Mouse (Mus musculus): ENCODE data around the gene Ifnl3. TPM values are rescaled to one million over a fixed set of nuclear protein-coding genes. Genes with fewer than 3 reads are reported as not detected.

Ifnl3 gene
- polyA plus RNA-seq, 1 experiment from 2014 or later = not detected

DNA sequence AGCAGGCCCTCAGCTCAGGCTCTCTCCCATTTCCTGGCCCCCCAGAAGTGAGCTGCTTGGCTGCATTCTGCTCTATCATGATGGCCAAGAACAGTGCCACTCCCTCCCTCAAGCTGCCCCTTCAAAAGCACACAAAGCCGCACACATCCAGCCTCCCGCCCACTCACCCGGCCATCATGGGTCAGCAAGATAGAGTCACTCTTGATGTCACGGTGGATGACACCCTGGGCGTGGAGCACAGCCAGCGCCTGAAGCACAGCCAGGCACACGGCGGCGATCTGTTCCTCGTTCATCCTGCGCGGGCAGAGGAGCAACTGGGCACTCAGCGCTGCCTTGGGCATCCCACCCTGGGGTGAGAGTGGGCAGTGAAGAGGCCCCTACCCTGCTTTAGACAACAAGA is 39.7 kb downstream of the Ifnl3 start:
- H3K27me3 ChIP-seq (ENCODE audit: control insufficient read depth, insufficient read depth, low read length) = no peaks in the 10 kb centered on the region
- ATAC-seq (replicated peaks; ENCODE audit: insufficient number of reproducible peaks, low FRiP score, low TSS enrichment, low read depth) (no peak), DNase-seq (ENCODE audit: low spot score) (no peak)
- no peak overlapping the region for H3K4me2 ChIP-seq (ENCODE audit: low read depth, low read length)
- no peak overlapping the region for H3K27ac ChIP-seq (replicated peaks; ENCODE audit: low read depth, low read length)
- H3K4me1 ChIP-seq (ENCODE audit: control insufficient read depth, insufficient read depth, low read length) = no peaks in the 10 kb centered on the region
- H3K9ac ChIP-seq (replicated peaks; ENCODE audit: low read length) = no peak overlapping the region
- H3K4me3 ChIP-seq (ENCODE audit: low read depth, low read length) = no peak overlapping the region
- peaks cover 10% of the 10 kb centered on the region for H3K36me3 ChIP-seq (replicated peaks; ENCODE audit: control insufficient read depth, insufficient read depth, low read depth, low read length)
- 91% methylated on average over 13 of the region's 13 CpGs for WGBS
- H3K9me3 ChIP-seq (replicated peaks; ENCODE audit: control insufficient read depth, low read length) = no peaks in the 10 kb centered on the region

GRCm38 (mm10) chr7:28562951-28563350 is 40.3 kb downstream of the Ifnl3 start:
- peaks cover 12% of the 10 kb centered on the region for H3K36me3 ChIP-seq (replicated peaks; ENCODE audit: control insufficient read depth, insufficient read depth, low read depth, low read length)

DNA sequence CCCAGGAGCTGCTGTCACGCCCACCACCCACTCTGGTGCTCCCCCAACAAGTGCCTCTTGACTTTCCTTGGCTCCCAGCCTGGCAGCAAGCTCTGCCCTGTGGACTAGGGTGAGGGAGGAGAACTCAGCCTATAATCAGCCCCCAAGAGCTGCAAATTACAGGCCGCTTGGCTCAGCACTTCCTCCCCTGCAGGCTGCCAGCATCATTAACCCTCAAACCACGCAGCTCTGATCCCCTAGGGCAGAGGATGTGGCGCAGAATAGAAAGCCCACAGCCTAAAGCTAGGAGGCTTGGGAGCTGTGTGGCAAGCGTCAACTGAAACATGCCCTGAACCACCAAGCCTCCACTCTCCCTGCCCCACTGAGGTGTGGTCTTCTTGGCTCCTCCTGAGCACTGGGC is 42.8 kb downstream of the Ifnl3 start:
- no peak overlapping the region for H3K27ac ChIP-seq (replicated peaks; ENCODE audit: low read depth, low read length)
- H3K4me1 ChIP-seq (ENCODE audit: control insufficient read depth, insufficient read depth, low read length) = no peaks in the 10 kb centered on the region
- ATAC-seq (replicated peaks; ENCODE audit: insufficient number of reproducible peaks, low FRiP score, low TSS enrichment, low read depth) = no peak
- no peak overlapping the region for H3K4me3 ChIP-seq (ENCODE audit: low read depth, low read length)
- H3K4me2 ChIP-seq (ENCODE audit: low read depth, low read length) = no peak overlapping the region
- H3K36me3 ChIP-seq (replicated peaks; ENCODE audit: control insufficient read depth, insufficient read depth, low read depth, low read length) = peaks cover 2% of the 10 kb centered on the region
- H3K9ac ChIP-seq (replicated peaks; ENCODE audit: low read length) = no peak overlapping the region
- WGBS = 74% methylated on average over 5 of the region's 5 CpGs
- DNase-seq (ENCODE audit: low spot score) = no peak
- H3K27me3 ChIP-seq (ENCODE audit: control insufficient read depth, insufficient read depth, low read length) = no peaks in the 10 kb centered on the region
- H3K9me3 ChIP-seq (replicated peaks; ENCODE audit: control insufficient read depth, low read length) = no peaks in the 10 kb centered on the region

More at GRCm38 (mm10) chr7:28562951-28563350, 40.3 kb downstream of the Ifnl3 start:
- no peak overlapping the region for H3K4me3 ChIP-seq (ENCODE audit: low read depth, low read length)
- no peaks in the 10 kb centered on the region for H3K9me3 ChIP-seq (replicated peaks; ENCODE audit: control insufficient read depth, low read length)
- H3K4me1 ChIP-seq (ENCODE audit: control insufficient read depth, insufficient read depth, low read length) = no peaks in the 10 kb centered on the region
- no peak for DNase-seq (ENCODE audit: low spot score)
- no peak overlapping the region for H3K4me2 ChIP-seq (ENCODE audit: low read depth, low read length)
- H3K9ac ChIP-seq (replicated peaks; ENCODE audit: low read length) = no peak overlapping the region
- no peak for ATAC-seq (replicated peaks; ENCODE audit: insufficient number of reproducible peaks, low FRiP score, low TSS enrichment, low read depth)
- H3K27ac ChIP-seq (replicated peaks; ENCODE audit: low read depth, low read length) = no peak overlapping the region
- H3K27me3 ChIP-seq (ENCODE audit: control insufficient read depth, insufficient read depth, low read length) = no peaks in the 10 kb centered on the region
- 91% methylated on average over 13 of the region's 13 CpGs for WGBS

- no peak overlapping the region for H3K9ac ChIP-seq (replicated peaks; ENCODE audit: low read length)
- H3K4me1 ChIP-seq (ENCODE audit: control insufficient read depth, insufficient read depth, low read length) = no peaks in the 10 kb centered on the region; the same call in 1 of the 2 replicates
- H3K36me3 ChIP-seq (replicated peaks; ENCODE audit: control insufficient read depth, insufficient read depth, low read depth, low read length) = peaks cover 2% of the 10 kb centered on the region
- no peak overlapping the region for H3K27ac ChIP-seq (replicated peaks; ENCODE audit: low read depth, low read length)
- ATAC-seq (replicated peaks; ENCODE audit: insufficient number of reproducible peaks, low FRiP score, low TSS enrichment, low read depth) = no peak
- no peaks in the 10 kb centered on the region for H3K27me3 ChIP-seq (ENCODE audit: control insufficient read depth, insufficient read depth, low read length)
- no peak overlapping the region for H3K4me2 ChIP-seq (ENCODE audit: low read depth, low read length)
- no peaks in the 10 kb centered on the region for H3K9me3 ChIP-seq (replicated peaks; ENCODE audit: control insufficient read depth, low read length)
- DNase-seq (ENCODE audit: low spot score) = no peak
- H3K4me3 ChIP-seq (ENCODE audit: low read depth, low read length) = no peak overlapping the region
- 84% methylated on average over 4 of the region's 4 CpGs for WGBS
These were observed 44.9 kb downstream of the Ifnl3 start for GRCm38 (mm10) chr7:28567539-28567938.

DNA sequence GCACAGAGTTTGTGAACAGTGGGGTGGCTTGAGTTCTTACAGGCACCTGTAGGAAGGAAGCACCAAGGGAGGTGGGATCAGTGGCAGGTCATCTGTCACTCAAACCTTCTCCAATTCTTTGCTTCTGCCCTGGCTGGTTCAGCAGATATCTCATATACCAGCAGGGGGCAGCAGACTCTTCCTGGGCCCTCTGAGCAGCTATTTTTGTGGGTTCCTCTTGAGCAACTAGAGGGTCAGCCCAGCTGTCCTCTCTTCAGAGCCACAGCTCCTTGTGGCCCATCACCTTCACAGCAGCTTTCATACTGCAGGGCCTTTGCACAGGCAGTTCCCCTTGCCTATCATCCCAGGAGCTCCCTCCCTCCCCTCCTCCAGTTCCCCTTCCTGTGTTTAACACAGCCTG is 45.6 kb downstream of the Ifnl3 start:
- peaks cover 2% of the 10 kb centered on the region for H3K36me3 ChIP-seq (replicated peaks; ENCODE audit: control insufficient read depth, insufficient read depth, low read depth, low read length)
- no peaks in the 10 kb centered on the region for H3K27me3 ChIP-seq (ENCODE audit: control insufficient read depth, insufficient read depth, low read length)
- ATAC-seq (replicated peaks; ENCODE audit: insufficient number of reproducible peaks, low FRiP score, low TSS enrichment, low read depth) (no peak), DNase-seq (ENCODE audit: low spot score) (peak; percentile 77)
- no peak overlapping the region for H3K4me2 ChIP-seq (ENCODE audit: low read depth, low read length)
- no peak overlapping the region for H3K9ac ChIP-seq (replicated peaks; ENCODE audit: low read length)
- H3K4me1 ChIP-seq (ENCODE audit: control insufficient read depth, insufficient read depth, low read length) = no peaks in the 10 kb centered on the region; the same call in 1 of the 2 replicates
- no peak overlapping the region for H3K4me3 ChIP-seq (ENCODE audit: low read depth, low read length)
- no peak overlapping the region for H3K27ac ChIP-seq (replicated peaks; ENCODE audit: low read depth, low read length)
- H3K9me3 ChIP-seq (replicated peaks; ENCODE audit: control insufficient read depth, low read length) = no peaks in the 10 kb centered on the region

GRCm38 (mm10) chr7:28570291-28570981 is 47.8 kb downstream of the Ifnl3 start:
- Histone ChIP-seq H3K4me1 (ENCODE audit: control insufficient read depth, insufficient read depth, low read length) (no peaks in the 10 kb centered on the region; the same call in 1 of the 2 replicates), H3K27ac (replicated peaks; ENCODE audit: low read depth, low read length) (no peak overlapping the region), H3K4me3 (ENCODE audit: low read depth, low read length) (no peak overlapping the region), H3K4me2 (ENCODE audit: low read depth, low read length) (no peak overlapping the region), H3K36me3 (replicated peaks; ENCODE audit: control insufficient read depth, insufficient read depth, low read depth, low read length) (peaks cover 2% of the 10 kb centered on the region; the same call in 1 of the 2 replicates), H3K27me3 (ENCODE audit: control insufficient read depth, insufficient read depth, low read length) (no peaks in the 10 kb centered on the region), H3K9ac (replicated peaks; ENCODE audit: low read length) (no peak overlapping the region), H3K9me3 (replicated peaks; ENCODE audit: control insufficient read depth, low read length) (no peaks in the 10 kb centered on the region)
- ATAC-seq (replicated peaks; ENCODE audit: insufficient number of reproducible peaks, low FRiP score, low TSS enrichment, low read depth) = no peak
- WGBS = 73% methylated on average over 12 of the region's 12 CpGs
- peak; percentile 41 for DNase-seq (ENCODE audit: low spot score)

- DNase-seq (ENCODE audit: low spot score) (no peak), ATAC-seq (replicated peaks; ENCODE audit: insufficient number of reproducible peaks, low FRiP score, low TSS enrichment, low read depth) (no peak)
- Histone ChIP-seq H3K4me2 (ENCODE audit: low read depth, low read length) (no peak overlapping the region), H3K27ac (replicated peaks; ENCODE audit: low read depth, low read length) (no peak overlapping the region), H3K4me1 (ENCODE audit: control insufficient read depth, insufficient read depth, low read length) (no peaks in the 10 kb centered on the region; the same call in 1 of the 2 replicates), H3K9ac (replicated peaks; ENCODE audit: low read length) (no peak overlapping the region), H3K36me3 (replicated peaks; ENCODE audit: control insufficient read depth, insufficient read depth, low read depth, low read length) (peaks cover 2% of the 10 kb centered on the region; the same call in 1 of the 2 replicates), H3K27me3 (ENCODE audit: control insufficient read depth, insufficient read depth, low read length) (no peaks in the 10 kb centered on the region), H3K4me3 (ENCODE audit: low read depth, low read length) (no peak overlapping the region), H3K9me3 (replicated peaks; ENCODE audit: control insufficient read depth, low read length) (no peaks in the 10 kb centered on the region)
- WGBS = 47% methylated on average over 5 of the region's 5 CpGs
These were observed 48.5 kb downstream of the Ifnl3 start for GRCm38 (mm10) chr7:28570982-28571682.

- Histone ChIP-seq H3K9me3 (replicated peaks; ENCODE audit: control insufficient read depth, low read length) (no peaks in the 10 kb centered on the region), H3K27ac (replicated peaks; ENCODE audit: low read depth, low read length) (no peak overlapping the region), H3K4me1 (ENCODE audit: control insufficient read depth, insufficient read depth, low read length) (no peaks in the 10 kb centered on the region; the same call in 1 of the 2 replicates), H3K27me3 (ENCODE audit: control insufficient read depth, insufficient read depth, low read length) (no peaks in the 10 kb centered on the region), H3K36me3 (replicated peaks; ENCODE audit: control insufficient read depth, insufficient read depth, low read depth, low read length) (no peaks in the 10 kb centered on the region), H3K4me3 (ENCODE audit: low read depth, low read length) (no peak overlapping the region), H3K9ac (replicated peaks; ENCODE audit: low read length) (no peak overlapping the region), H3K4me2 (ENCODE audit: low read depth, low read length) (no peak overlapping the region)
- no peak for DNase-seq (ENCODE audit: low spot score)
- ATAC-seq (replicated peaks; ENCODE audit: insufficient number of reproducible peaks, low FRiP score, low TSS enrichment, low read depth) = no peak
- WGBS = 82% methylated on average over 5 of the region's 5 CpGs
These were observed 50.1 kb downstream of the Ifnl3 start for GRCm38 (mm10) chr7:28572689-28573088.

All from embryonic facial prominence, embryonic 11.5 days (tissue).